Mouse (Mus musculus) liver, embryonic 14 days (tissue): ENCODE data around the gene Cyp2c66. TPM values are rescaled to one million over a fixed set of nuclear protein-coding genes. Genes with fewer than 3 reads are reported as not detected.

Experiments
- polyA plus RNA-seq: library from polyadenylated mRNA; depleted of rRNA; stranded (reverse); fragments of >200 nt; gene quantifications from 2 replicates; pipeline ENCODE4 v1.2.3, GENCODE M21; 2012; rRNA removed

Cyp2c66 gene
- polyA plus RNA-seq: not detected in 2 replicates

DNA sequence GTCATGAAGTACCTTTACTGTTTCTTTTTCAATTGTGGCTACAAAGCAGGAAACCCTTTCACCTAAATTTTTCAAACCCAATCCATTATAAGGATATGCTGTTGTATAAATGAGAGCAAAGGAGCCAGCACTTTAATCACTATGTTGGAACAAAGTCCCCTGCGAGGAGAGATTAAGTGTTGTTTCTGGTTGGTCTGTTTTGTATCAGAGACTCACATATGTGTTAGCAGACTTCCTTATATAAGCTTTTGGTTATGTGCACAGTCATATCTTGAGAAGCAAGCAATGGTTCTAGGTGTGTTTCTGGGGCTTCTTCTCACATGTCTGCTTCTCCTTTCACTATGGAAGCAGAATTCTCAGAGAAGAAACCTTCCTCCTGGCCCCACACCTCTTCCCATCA, at the start of gene Cyp2c66:
Gene Cyp2c66, plus strand, starts transcription at position 255 of the 400 bp plus-strand sequence.

Other genes with a start within 250 kb of the Cyp2c66 start
- gene Hells, start 183.0 kb upstream of the Cyp2c66 start, polyA plus RNA-seq: 13.3 and 17.1 TPM in 2 replicates
- 0.01 TPM in 1 of 2 replicates, not detected in the other for gene Cyp2c55, start 106.9 kb upstream of the Cyp2c66 start, polyA plus RNA-seq
- not detected in 2 replicates for gene Cyp2c65, start 52.9 kb upstream of the Cyp2c66 start, polyA plus RNA-seq
- gene Cyp2c29, start 155.5 kb downstream of the Cyp2c66 start, polyA plus RNA-seq: not detected in 2 replicates